Mouse (Mus musculus): ENCODE data around the gene Ttc39b. TPM values are rescaled to one million over a fixed set of nuclear protein-coding genes. Genes with fewer than 3 reads are reported as not detected.

Gene Ttc39b
- total and polyA plus RNA-seq, 3 experiments: 11.3 to 109 (median 21.1) TPM

GRCm38 (mm10) chr4:83264832-83265231, 59.2 kb downstream of the Ttc39b start:
- H3K27me3 ChIP-seq (ENCODE audit: control insufficient read depth in 1 of 2, insufficient read depth in 2 of 2, low read length in 2 of 2): no peaks in the 10 kb centered on the region
- H3K4me1 ChIP-seq (ENCODE audit: control insufficient read depth in 1 of 2, insufficient read depth in 2 of 2, low read length in 2 of 2): peaks cover 3 to 10% of the 10 kb centered on the region in 2 experiments
- no peak overlapping the region for H3K9ac ChIP-seq (ENCODE audit: control insufficient read depth, low read depth, low read length, poor library complexity, severe bottlenecking)
- no peak overlapping the region for H3K4me3 ChIP-seq (ENCODE audit: control insufficient read depth in 1 of 2, insufficient read depth in 1 of 2, low read depth in 2 of 2, low read length in 2 of 2)
- peaks cover 13 to 15% of the 10 kb centered on the region in 2 experiments; a peak in 3 of 4 replicates for H3K36me3 ChIP-seq (ENCODE audit: control insufficient read depth in 1 of 2, insufficient read depth in 2 of 2, low read length in 2 of 2)
- H3K79me2 ChIP-seq (ENCODE audit: control insufficient read depth, insufficient read depth, low read length, poor library complexity): no peaks in the 10 kb centered on the region; the same call in 1 of the 2 replicates
- no peak overlapping the region for H3K27ac ChIP-seq (ENCODE audit: control insufficient read depth, low read depth, low read length)
- no peak for DNase-seq (ENCODE audit: low read depth, low spot score)
- TF ChIP-seq GABPA (IDR thresholded peaks at IDR 0.05; ENCODE audit: low read depth, low read length) (no peak), HCFC1 (IDR thresholded peaks at IDR 0.05; ENCODE audit: low read depth, low read length) (no peak), KAT2A (conservative IDR thresholded peaks at IDR 0.05; ENCODE audit: low read depth, low read length) (no peak), SIN3A (IDR thresholded peaks at IDR 0.05; ENCODE audit: low read length) (no peak), TAL1 (IDR thresholded peaks at IDR 0.05; ENCODE audit: low read length) (no peak), NELFE (IDR thresholded peaks at IDR 0.05; ENCODE audit: low read depth, low read length) (no peak), BHLHE40 (IDR thresholded peaks at IDR 0.05; ENCODE audit: borderline replicate concordance, low read depth, low read length) (no peak), MXI1 (IDR thresholded peaks at IDR 0.05; ENCODE audit: low read depth, low read length) (no peak), E2F4 (IDR thresholded peaks at IDR 0.05; ENCODE audit: borderline replicate concordance, low read depth, low read length) (no peak), CTCF (IDR thresholded peaks at IDR 0.05 in 2 of 3, conservative IDR thresholded peaks at IDR 0.05 in 1 of 3; ENCODE audit: control insufficient read depth in 1 of 3, insufficient read depth in 1 of 3, low read depth in 2 of 3, low read length in 3 of 3, poor library complexity in 1 of 3, severe bottlenecking in 1 of 3) (no peak), NRF1 (IDR thresholded peaks at IDR 0.05; ENCODE audit: insufficient read depth, low read depth, low read length, poor library complexity, severe bottlenecking) (no peak), TCF12 (IDR thresholded peaks at IDR 0.05; ENCODE audit: low read depth, low read length) (no peak)
- H3K9me3 ChIP-seq (replicated peaks; ENCODE audit: insufficient read depth, low read length): no peaks in the 10 kb centered on the region

- H3K9me3 ChIP-seq (replicated peaks; ENCODE audit: insufficient read depth, low read length): no peaks in the 10 kb centered on the region
- peak; percentile 49 for DNase-seq (ENCODE audit: low read depth, low spot score)
- peaks cover 24 to 35% of the 10 kb centered on the region in 2 experiments for H3K4me1 ChIP-seq (ENCODE audit: control insufficient read depth in 1 of 2, insufficient read depth in 2 of 2, low read length in 2 of 2)
- H3K27me3 ChIP-seq (ENCODE audit: control insufficient read depth in 1 of 2, insufficient read depth in 2 of 2, low read length in 2 of 2): no peaks in the 10 kb centered on the region
- TF ChIP-seq MEF2A (IDR thresholded peaks at IDR 0.05; ENCODE audit: extremely low read depth, insufficient replicate concordance, low read depth, low read length, poor library complexity, severe bottlenecking) (no peak), ZC3H11A (IDR thresholded peaks at IDR 0.05; ENCODE audit: low read depth, low read length) (peak; percentile 30; the same call in 1 of the 2 replicates), TAL1 (IDR thresholded peaks at IDR 0.05; ENCODE audit: low read length) (no peak), CTCF (IDR thresholded peaks at IDR 0.05 in 2 of 3, conservative IDR thresholded peaks at IDR 0.05 in 1 of 3; ENCODE audit: control insufficient read depth in 1 of 3, insufficient read depth in 1 of 3, low read depth in 2 of 3, low read length in 3 of 3, poor library complexity in 1 of 3, severe bottlenecking in 1 of 3) (peak; percentile 40 to 70 (median 53)), ZNF384 (IDR thresholded peaks at IDR 0.05; ENCODE audit: low read depth, low read length) (peak; percentile 90), RAD21 (IDR thresholded peaks at IDR 0.05; ENCODE audit: low read depth, low read length) (peak; percentile 50), SMC3 (IDR thresholded peaks at IDR 0.05; ENCODE audit: low read depth, low read length) (peak; percentile 76), GATA1 (IDR thresholded peaks at IDR 0.05; ENCODE audit: low read depth, low read length) (no peak), POLR2AphosphoS2 (IDR thresholded peaks at IDR 0.05; ENCODE audit: low read length) (no peak), ETS1 (IDR thresholded peaks at IDR 0.05; ENCODE audit: low read depth, low read length) (no peak)
- H3K36me3 ChIP-seq (ENCODE audit: control insufficient read depth in 1 of 2, insufficient read depth in 2 of 2, low read length in 2 of 2): peaks cover 9 to 36% of the 10 kb centered on the region in 2 experiments; a peak in 3 of 4 replicates
- no peak overlapping the region for H3K9ac ChIP-seq (ENCODE audit: control insufficient read depth, low read depth, low read length, poor library complexity, severe bottlenecking)
- H3K4me3 ChIP-seq (ENCODE audit: control insufficient read depth in 1 of 2, insufficient read depth in 1 of 2, low read depth in 2 of 2, low read length in 2 of 2): no peak overlapping the region
- no peak overlapping the region; the same call in 1 of the 2 replicates for H3K27ac ChIP-seq (ENCODE audit: control insufficient read depth, low read depth, low read length)
- H3K79me2 ChIP-seq (ENCODE audit: control insufficient read depth, insufficient read depth, low read length, poor library complexity): no peaks in the 10 kb centered on the region
These were observed 62.1 kb downstream of the Ttc39b start for GRCm38 (mm10) chr4:83261998-83262397.
